Mouse (Mus musculus) c-Kit-negative CD71-positive TER-119-positive erythroid progenitor cells, embryonic 14.5 days (primary cell): ENCODE results near the gene Ttc39d.
A peak's percentile ranks its signal among the peaks of the same experiment; 100 is the strongest.
"Not testable (repeated sequence)": the region's sequence is repeated elsewhere in the genome, so short reads cannot be mapped to it uniquely, and the experiment has no call there.

Source experiments
- DNase-seq: peaks from one replicate; pipeline ENCODE4 v3.0.0-alpha.2; 2013; ENCODE audit warnings: low read depth, low spot score

The Ttc39d gene

DNA sequence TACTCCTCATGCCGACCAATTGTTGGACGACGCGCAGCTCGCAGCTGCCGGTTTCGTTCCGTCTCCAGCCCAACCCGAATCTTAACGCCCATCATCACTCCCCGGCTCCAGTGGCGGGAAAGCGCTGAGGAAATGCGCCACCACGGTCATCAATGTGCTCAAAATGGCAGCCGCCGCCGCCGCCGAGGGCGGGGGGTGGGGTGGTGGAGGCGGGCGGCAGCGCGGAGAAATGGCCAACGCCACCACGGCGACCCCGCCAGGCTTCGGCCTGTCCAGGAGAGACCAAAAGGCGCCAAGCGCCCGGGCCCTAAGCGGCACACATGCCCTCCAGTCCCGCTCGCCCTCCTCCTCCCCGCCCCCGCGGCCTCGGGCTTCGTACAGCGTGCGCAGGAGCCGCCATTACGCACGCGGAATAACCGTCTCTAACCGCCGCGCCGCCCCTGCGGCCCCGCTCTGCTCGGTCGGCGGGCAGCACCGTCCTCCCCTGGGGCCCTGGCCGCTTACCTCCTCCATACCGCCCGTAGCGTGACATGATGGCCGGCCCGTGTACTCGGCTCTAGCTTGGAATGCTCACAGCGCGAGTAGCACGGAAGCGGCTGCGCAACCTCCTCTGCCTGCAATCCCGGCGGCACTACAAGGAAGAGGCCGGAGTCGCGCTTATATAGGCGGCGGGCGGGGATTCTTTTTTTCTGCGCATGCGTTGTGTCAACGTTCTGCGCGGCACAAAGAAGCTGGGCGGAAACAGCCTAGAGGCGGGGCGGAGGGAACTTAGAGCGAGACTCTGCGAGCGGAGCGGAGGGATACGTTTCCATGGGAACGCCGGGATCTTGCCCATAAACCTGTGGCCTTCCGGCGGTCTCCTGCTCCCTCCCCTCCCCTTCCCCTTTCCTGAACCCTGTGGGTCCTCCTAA, at the start of gene Ttc39d, which contains the start of gene Srsf7:
Gene Ttc39d, plus strand, starts transcription at position 790 of the 911 bp plus-strand sequence.
Gene Srsf7, minus strand, starts transcription at position 637 of the 911 bp plus-strand sequence.
- DNase-seq: peak; percentile 91

DNA sequence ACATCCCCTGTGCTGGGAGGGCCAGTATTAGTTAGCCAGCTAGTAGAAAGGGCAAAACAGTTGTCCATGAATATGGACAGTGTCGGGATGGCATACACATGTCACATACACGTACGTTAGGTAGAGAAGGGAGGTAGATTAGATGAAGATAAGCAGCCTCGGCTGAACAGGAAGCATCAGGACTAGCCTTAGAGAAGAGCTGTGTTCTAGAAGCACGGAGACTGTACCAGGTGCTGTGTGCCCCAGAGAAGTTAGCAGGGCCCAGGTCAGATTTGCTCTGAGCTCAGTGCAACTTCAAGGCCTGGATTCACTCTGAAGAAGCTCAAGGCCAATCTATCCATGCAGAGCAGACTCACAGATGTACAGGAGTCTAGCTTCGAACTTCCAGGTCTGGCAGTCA, 49.8 kb upstream of the Ttc39d start:
- no peak for DNase-seq

DNA sequence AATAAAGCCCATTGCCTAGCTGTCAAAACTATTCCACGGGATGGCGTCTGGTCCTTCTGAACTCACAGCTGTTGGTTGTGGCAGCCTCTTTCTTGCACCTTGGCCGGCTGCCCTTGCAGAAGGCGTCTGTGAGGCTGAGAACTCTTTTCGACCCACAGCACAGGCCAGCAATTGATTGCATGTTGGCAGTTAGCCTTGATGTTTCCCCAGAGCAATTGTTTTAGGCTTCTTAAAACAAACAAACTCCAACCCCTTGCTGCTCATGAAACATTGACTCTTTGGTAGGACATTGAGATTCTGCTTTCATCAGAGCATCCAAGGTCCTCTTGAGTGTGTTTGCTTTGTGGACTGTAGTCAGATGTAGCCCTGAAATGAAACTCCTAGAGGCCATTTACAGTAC, 46.8 kb upstream of the Ttc39d start:
- no peak for DNase-seq

DNA sequence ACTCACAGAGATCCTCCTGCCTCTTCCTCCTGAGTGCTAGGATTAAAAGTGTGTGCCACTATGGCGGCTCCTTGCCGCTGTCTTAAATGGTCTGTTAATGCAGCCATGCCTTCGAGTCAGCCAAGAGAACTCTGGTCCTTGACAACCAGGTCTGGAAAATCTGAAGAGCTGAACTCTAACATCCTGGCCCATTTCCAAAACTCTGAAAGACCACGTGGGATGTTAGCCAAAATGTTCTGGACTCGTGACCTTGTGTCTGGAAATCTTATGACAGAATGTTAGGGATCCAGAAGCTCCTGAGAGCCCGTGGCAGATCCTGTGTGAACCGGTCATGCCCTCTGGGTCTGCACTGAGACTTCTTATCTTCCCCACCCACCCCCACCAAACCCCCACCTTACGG, 43.3 kb upstream of the Ttc39d start:
- no peak for DNase-seq

DNA sequence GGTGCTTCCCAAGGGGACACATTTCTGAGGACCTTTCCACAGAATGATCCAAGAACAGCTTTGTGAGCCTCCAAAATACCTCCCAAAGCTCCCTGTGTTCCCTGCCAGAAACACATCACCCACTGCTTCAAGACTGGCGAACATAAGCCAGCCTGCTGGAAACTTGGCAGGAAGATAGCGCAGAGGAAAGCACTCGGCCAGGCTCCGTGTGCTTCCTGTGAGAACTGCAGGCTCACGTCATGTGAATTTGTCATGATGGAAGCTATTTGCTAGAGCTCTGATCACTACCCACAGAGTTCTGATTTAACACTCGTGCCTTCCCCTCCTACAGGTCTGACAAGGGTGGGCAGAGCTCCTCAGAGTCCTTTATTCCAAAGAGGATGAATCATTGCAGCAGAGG, 41.5 kb upstream of the Ttc39d start:
- DNase-seq: no peak

DNA sequence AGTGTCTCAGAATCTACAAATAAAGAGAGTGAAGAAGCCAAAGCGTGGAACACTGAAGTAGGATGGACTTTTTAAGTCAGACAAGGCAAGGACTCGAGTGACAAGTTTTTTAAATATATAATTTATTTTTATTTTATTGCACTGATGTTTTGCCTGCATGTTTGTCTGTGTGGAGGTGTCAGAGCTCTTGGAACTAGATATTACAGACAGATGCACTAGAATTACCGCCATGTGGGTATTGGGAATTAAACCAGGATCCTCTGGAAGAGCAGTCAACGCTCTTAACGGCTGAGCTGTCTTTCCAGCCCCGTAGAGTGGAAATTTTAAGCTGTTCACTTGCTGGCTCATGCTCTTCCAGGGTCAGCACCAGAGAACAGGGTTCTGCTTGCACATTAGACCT, 40.9 kb upstream of the Ttc39d start:
- DNase-seq: no peak

DNA sequence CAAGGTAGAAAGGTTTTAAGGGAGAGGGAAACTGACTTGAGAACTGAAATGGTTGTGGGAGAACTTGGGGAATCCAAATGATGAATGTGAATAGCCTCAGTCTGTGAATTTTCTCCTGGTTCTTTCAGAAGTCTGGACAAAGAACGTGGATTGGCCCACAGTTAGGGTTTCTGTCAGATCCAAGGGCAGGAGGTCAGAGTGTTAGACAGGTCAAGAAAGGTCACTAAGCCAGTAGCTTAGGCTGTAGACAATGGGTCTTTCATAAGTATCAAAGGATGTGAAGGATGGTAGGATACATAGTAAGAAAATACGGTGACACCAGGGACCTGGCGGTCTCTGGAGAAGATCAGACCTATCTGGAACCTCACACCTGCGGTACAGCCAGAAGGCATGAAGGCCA, 39.8 kb upstream of the Ttc39d start:
- no peak for DNase-seq

DNA sequence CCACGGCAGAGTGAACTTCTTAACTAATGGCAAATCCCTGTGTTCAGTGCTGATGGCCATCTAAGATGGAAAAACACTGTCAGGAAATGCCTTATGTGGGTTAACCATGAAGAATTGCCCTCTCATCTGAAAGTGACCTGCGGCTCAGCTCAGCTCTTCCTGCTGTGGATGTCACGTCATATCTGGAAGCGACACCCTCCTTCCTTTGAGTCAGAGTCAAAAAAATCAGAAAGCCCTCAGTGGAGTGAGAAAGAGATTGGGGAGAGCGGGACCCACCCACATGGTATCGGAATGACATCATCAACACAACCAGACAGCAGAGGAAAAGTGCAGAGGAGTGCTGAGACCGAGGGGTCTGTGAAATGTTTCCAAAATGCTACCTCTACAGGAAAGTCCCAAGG, 39.4 kb upstream of the Ttc39d start:
- no peak for DNase-seq

DNA sequence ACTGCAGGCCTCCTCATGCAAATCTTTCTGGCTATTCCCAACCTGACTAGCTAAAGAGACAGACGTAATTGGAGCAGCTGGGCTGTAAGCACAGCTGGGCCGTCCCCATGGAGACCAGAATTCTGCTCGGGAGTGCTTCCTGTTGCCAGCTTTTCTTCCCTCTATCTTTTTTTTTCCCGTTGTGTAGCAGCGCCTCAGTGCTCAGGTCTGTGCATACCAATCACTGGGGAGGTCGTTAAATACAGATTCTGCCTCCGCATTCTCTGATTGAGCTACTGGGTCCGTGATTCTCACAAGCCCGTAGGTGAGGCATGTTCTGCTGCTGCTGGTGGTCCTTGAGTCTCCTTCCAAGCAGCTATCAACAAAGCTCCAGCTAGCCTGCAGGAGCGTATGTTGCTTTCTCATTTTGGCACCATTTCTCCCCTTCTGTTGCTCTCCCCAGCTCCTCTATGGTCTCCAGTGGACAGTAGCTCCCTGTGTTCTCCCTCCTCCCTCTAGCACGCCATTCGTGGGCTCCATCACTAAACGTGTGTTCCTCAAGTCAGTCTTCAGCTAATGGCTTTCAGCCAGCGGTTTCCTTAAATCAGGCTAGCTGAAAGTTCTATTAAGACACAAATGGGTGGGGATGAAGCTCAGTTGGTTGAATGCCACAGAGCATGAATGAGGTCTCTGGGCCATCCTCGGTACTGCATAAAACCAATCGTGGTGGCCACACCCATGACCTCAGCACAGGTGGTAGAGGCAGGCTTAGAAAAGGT, 38.7 kb upstream of the Ttc39d start:
- DNase-seq: no peak

DNA sequence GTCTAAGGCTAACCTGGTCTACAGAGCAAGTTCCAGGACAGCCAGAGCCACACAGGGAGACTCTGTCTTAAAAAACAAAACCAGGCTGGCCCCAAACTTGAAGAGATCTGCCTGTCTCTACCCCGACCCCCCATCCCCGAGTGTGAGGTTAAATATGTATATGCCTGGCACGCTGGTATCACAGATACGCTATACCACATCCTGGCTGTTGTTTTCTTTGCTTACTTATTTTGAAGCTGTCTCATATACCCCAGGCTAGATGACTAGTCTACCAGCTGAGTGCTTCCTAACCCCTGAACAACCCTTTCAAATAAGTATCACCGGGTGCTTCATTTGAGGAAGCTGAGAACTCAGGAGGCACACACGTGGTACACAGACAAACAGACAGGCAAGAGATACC, 37.5 kb upstream of the Ttc39d start:
- no peak for DNase-seq

DNA sequence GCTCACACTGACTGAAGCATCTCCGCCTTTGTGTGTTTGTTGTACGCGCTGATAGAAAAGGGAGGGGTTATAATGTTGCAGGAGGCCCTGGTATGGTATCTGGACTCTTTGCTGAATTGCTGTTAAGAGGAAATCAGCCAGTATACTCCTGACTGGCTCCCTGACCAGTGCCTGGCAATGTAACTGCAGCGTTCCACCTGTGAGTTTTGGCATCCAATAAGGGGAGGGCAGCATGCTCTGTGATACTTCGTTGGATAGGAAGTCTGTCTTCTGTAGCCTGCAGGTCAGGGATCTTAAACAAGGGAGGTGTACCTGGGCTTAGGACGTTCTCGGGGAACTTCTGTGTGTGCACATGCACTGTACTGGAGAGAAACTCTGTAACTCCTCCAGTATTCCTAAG, 36.3 kb upstream of the Ttc39d start:
- no peak for DNase-seq

DNA sequence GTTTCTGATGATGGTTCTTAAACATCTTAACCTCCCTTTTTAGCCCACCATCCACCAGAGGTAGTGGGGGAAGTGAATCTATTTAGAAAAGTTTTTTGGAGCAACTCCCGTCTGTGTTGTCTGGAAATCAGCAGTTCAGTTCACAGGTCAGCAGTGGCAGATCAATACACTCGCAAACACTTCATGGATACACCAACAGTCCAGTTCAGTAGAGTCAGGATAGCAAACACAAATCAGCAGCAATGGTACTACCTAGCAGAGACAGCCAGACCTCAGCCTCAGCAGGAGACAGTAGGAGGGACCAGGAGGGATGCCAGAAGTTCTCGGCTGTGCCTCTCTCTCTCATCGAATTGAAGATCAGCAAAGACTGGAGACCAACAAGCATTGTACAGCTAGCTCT, 35.3 kb upstream of the Ttc39d start:
- DNase-seq: no peak

DNA sequence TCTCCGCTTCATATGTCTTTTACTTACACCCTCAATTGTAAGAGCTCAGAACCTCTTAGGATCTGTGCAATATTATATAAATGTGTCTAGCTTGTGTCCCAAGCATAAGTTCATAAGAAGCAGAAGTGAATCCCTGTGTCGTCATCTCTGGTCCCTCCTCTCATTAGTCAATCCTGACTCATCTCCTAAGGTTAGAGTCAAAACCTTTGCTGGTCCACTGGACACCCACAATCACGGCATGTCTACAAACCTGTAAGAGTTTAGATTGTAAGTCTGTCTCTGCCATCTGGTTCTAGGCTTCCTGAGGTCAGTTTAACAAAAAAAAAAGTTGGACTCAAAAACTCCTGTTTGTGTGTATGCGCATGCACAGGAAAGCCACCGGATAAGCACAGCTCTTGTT, 34.5 kb upstream of the Ttc39d start:
- no peak for DNase-seq

DNA sequence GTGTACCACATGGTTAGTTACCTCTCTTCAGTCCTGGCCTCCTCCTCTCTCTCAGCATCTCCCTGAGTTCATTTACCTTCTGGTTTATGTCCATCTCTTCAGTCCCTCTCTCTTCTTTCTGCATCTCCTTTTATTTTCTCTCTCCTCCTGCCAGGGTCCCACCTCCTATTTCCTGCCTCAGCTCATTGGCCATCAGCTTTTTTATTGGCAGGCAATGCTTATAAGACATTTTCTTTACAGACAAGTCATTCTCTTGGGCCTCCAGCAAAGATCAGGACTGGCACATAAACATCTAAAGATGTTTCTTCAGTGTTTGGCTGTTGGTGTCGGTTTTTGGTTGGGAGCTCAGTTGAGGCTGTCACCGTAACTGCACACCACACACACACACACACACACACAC, 33.6 kb upstream of the Ttc39d start:
- DNase-seq: no peak

DNA sequence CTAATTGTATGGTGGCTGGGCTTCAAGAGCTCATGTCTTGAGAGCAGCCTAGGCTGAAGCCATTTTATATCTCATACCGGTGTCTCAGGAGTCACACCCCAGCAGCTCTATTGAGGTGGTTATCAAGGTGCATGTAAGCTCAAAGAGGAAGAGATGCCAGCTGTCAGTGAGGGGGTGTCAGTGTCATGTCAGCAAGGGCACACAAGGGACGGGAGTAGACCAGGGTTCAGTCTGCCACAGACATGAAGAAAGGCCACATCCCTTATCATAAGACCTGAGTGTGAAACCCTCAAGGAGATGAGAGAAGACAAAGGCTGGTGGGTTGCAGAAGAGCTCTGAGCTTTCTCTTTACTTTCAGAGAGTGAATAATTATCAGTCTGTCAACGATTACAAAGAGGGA, 33.1 kb upstream of the Ttc39d start:
- DNase-seq: no peak

DNA sequence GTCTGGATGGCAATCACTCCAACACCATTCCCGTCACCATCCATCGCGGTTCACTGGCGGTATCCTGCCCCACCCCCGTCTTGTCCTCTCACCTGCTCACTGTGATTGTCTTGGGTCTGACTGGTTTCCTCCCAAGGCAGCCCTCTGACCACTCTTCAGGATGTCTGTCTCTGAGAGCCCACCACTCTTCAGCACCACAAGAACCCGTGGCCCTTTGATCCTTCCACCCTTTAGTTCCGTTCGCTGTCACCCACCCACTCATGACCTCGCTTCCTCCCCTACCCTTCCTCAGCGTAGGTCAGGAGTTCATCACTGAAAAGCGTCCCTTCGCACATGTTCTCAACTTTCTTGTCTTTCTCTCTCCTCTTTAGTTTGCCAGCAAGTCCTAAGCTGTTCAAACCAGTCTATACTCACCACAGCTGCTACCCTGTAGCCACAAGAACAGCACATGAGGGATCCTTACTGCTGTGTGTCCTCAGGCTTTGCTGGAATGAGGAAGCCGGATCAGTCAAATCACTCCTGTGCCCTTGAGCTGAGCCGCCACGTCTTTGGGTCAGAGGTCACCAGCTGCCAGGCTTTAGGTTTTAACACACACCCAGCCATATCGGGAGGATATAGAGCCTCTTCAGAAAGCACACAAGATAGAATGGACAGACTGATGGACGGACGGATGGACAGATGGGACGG, 32.4 kb upstream of the Ttc39d start:
- DNase-seq: no peak

DNA sequence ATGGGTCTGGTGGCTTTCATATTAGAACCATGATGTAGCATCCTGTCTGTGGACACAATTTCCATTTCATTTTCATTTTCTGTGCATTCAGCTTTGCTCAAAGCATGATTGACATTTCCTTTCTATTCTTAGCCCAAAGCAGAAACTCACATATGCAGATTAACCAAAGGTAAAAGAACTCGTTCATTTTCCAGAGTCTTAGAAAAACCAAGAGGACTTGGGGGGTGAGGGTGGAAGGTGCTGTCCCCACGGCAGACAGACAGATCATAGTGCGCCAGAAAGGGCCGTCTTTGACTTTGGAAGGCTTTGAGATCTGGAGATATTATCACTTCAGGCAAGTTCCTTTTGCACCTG, 31.9 kb upstream of the Ttc39d start:
- DNase-seq: no peak

DNA sequence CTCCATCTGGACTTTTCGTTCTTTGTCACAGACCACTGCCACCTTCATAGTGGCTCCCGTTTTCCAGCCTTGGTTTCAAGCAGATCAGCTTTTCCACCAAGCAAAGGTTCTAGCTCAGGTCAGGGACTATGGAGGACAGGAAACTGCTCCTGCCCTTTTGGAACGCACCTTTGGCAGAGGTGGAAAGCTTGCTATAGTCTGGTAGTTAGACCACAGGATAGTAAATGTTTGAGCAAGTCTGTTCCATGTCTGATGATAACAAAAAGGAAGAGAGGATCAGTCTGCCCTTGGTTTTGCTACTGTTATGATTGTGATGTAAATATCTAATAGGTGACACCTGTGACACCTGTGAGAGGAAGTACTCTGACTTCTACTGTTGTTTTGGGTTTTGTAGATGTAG, 31.3 kb upstream of the Ttc39d start:
- no peak for DNase-seq

DNA sequence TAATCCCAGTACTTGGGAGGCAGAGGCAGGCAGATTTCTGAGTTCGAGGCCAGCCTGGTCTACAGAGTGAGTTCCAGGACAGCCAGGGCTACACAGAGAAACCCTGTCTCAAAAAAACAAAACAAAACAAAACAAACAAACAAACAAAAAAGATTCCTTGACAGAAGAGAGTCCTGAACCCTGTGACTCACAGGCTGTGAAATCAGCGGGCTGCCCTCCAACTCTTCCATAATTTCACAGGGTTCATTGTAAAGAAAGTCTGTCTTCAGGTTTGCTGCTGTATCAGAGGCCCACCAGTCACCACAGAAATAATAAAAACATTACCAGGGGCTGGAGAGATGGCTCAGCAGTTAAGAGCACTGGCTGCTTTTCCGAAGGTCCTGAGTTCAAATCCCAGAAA, 28.4 kb upstream of the Ttc39d start:
- not testable (repeated sequence) for DNase-seq

DNA sequence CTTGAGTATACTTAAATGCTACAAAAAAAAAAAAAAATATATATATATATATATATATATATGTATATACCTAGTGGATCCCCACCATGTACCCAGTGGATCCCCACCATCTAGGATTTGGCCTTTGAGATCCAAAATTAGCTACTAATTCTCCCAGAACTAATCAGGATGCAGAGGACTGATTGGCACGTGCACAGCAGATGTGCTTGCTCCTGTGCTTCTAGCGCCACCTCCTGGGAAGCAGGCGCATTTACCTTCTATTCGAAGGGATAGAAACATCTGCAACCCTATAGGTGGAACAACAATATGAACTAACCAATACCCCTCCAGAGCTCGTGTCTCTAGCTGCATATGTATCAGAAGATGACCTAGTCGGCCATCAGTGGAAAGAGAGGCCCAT, 27.3 kb upstream of the Ttc39d start:
- peak; percentile 24 for DNase-seq

DNA sequence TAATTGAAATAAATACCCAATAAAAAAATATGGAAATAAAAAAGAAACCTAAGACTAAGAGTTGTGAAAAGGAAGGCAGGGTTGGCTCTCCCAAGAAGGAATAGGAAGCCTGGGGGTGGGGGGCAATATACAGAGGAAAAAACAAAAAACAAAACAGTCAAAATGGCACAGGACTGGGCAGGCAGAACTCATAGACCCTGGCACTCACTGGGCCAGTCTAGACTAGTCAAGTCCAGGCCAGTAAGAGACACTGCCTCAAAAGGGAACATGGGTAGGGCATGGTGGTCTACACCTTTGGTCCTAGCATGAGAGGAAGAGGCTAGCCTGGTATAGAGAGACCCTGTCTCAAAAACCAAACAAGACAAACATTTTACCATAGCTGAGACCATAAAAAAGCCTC, 26.8 kb upstream of the Ttc39d start:
- no peak for DNase-seq

DNA sequence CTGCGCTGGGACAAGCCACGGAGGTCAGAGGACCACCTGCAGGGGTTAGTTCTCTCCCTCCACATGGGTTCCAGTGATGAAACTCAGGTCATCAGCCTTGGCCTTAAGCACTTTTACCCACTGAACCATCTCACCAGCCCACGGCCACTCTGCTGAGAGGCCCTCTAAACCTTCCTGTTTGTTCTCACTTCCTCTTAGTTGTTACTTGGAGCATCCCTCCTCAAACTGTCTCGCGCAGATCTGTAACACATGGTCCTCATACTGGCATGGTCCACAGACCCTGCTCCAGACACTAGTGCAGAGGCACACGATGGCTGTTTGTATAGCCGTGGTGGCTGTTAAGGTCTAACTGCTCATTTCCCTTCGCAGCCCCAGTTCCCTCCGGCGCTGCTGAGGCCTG, 23.6 kb upstream of the Ttc39d start:
- no peak for DNase-seq
